8 mouse cellular contexts compared by ENCODE assay signal in genomic region chr11:97985727-97986677, GRCm38 (mm10). TPM values are rescaled to one million over a fixed set of nuclear protein-coding genes. Genes with fewer than 3 reads are reported as not detected.
DNase-seq lines count a peak whose midpoint lies in the region; ATAC-seq and TF ChIP-seq lines count a peak whose summit lies in the region.

Plxdc1 (minus strand) TSS chr11:97986444.

- ATAC-seq in G1E (ENCODE audit: extremely low read depth, insufficient number of reproducible peaks, low FRiP score, poor library complexity, severe bottlenecking) = no peak
- ATAC-seq in embryonic facial prominence, embryonic 15.5 days (ENCODE audit: insufficient number of reproducible peaks, low FRiP score, low TSS enrichment, low read depth) = no peak
- ATAC-seq in hindbrain, embryonic 16.5 days = no peak
- no peak for ATAC-seq in lung, embryonic 14.5 days (ENCODE audit: insufficient read depth)

- TF ChIP-seq CTCF in G1E (IDR thresholded peaks at IDR 0.05; ENCODE audit: low read depth, low read length) = no peak
- no peak for TF ChIP-seq CTCF in lung, embryonic 14.5 days (IDR thresholded peaks at IDR 0.05; ENCODE audit: low read depth)

- intact Hi-C loops in heart, postnatal 25 days (cut with DNase I) = loop anchor here (2.0 kb wide), 1 partner anchor 47 kb away; no protein-coding TSS in a partner anchor

- peaks cover 5% of the 10 kb centered on the region for H3K36me3 ChIP-seq in G1E (replicated peaks)
- no peaks in the 10 kb centered on the region for H3K36me3 ChIP-seq in embryonic facial prominence, embryonic 15.5 days
- H3K36me3 ChIP-seq in hindbrain, embryonic 16.5 days (ENCODE audit: control insufficient read depth, insufficient read depth, low read length) = no peaks in the 10 kb centered on the region
- H3K36me3 ChIP-seq in lung, embryonic 14.5 days (ENCODE audit: insufficient read depth) = no peaks in the 10 kb centered on the region

- no peak within 1 kb of the TSS for H3K27ac ChIP-seq in embryonic facial prominence, embryonic 15.5 days (replicated peaks)
- H3K27ac ChIP-seq in hindbrain, embryonic 16.5 days (ENCODE audit: low read depth, low read length) = no peak within 1 kb of the TSS
- H3K27ac ChIP-seq in lung, embryonic 14.5 days (ENCODE audit: low read depth) = no peak within 1 kb of the TSS

- peak within 1 kb of the TSS; percentile 53 for H3K9ac ChIP-seq in embryonic facial prominence, embryonic 15.5 days
- peak within 1 kb of the TSS; percentile 71 for H3K9ac ChIP-seq in hindbrain, embryonic 16.5 days (ENCODE audit: low read depth, low read length)
- peak within 1 kb of the TSS; percentile 54 for H3K9ac ChIP-seq in lung, embryonic 14.5 days

- peak within 1 kb of the TSS; percentile 68 for H3K4me3 ChIP-seq in G1E (ENCODE audit: low read depth, low read length)
- peak within 1 kb of the TSS; percentile 94 for H3K4me3 ChIP-seq in embryonic facial prominence, embryonic 15.5 days (replicated peaks)
- H3K4me3 ChIP-seq in hindbrain, embryonic 16.5 days (ENCODE audit: low read length) = peak within 1 kb of the TSS; percentile 91
- peak within 1 kb of the TSS; percentile 87 for H3K4me3 ChIP-seq in lung, embryonic 14.5 days (ENCODE audit: low read depth, low read length)

- DNase-seq in heart, adult 11 months = peak; percentile 95
- no peak for DNase-seq in heart, postnatal 25 days (ENCODE audit: low spot score)
- peak; percentile 44 for DNase-seq in G1E (ENCODE audit: low spot score)
- DNase-seq in lung, embryonic 14.5 days = peak; percentile 43
- DNase-seq in spleen, adult 12 weeks (ENCODE audit: low spot score) = peak; percentile 31
- no peak for DNase-seq in yolk sac, embryonic 10.5 days (ENCODE audit: low spot score)

- no peaks in the 10 kb centered on the region for H3K9me3 ChIP-seq in G1E (replicated peaks)
- no peaks in the 10 kb centered on the region for H3K9me3 ChIP-seq in embryonic facial prominence, embryonic 15.5 days (replicated peaks)
- H3K9me3 ChIP-seq in hindbrain, embryonic 16.5 days (ENCODE audit: control insufficient read depth, low read length) = no peaks in the 10 kb centered on the region
- no peaks in the 10 kb centered on the region for H3K9me3 ChIP-seq in lung, embryonic 14.5 days (ENCODE audit: low read depth, low read length)

- WGBS in embryonic facial prominence, embryonic 15.5 days = 1% methylated on average over 74 of the region's 74 CpGs
- 3% methylated on average over 48 of the region's 74 CpGs for WGBS in hindbrain, embryonic 16.5 days
- WGBS in lung, embryonic 14.5 days = 2% methylated on average over 74 of the region's 74 CpGs

- H3K4me1 ChIP-seq in G1E (ENCODE audit: insufficient read depth, low read depth, low read length) = peaks cover 49% of the 10 kb centered on the region
- peaks cover 35% of the 10 kb centered on the region for H3K4me1 ChIP-seq in embryonic facial prominence, embryonic 15.5 days
- H3K4me1 ChIP-seq in hindbrain, embryonic 16.5 days (ENCODE audit: control insufficient read depth, insufficient read depth, low read depth, low read length) = peaks cover 14% of the 10 kb centered on the region
- no peaks in the 10 kb centered on the region for H3K4me1 ChIP-seq in lung, embryonic 14.5 days (ENCODE audit: insufficient read depth)

- peaks cover 45% of the 10 kb centered on the region for H3K27me3 ChIP-seq in G1E (ENCODE audit: insufficient read depth, low read length)
- H3K27me3 ChIP-seq in embryonic facial prominence, embryonic 15.5 days = peaks cover 27% of the 10 kb centered on the region
- peaks cover 18% of the 10 kb centered on the region for H3K27me3 ChIP-seq in hindbrain, embryonic 16.5 days (replicated peaks; ENCODE audit: control insufficient read depth, insufficient read depth, low read length)
- peaks cover 24% of the 10 kb centered on the region for H3K27me3 ChIP-seq in lung, embryonic 14.5 days (ENCODE audit: insufficient read depth, low read length)

- H3K4me2 ChIP-seq in embryonic facial prominence, embryonic 15.5 days (replicated peaks) = peak within 1 kb of the TSS; percentile 91
- H3K4me2 ChIP-seq in hindbrain, embryonic 16.5 days (ENCODE audit: low read length) = peak within 1 kb of the TSS; percentile 88
- peak within 1 kb of the TSS; percentile 95 for H3K4me2 ChIP-seq in lung, embryonic 14.5 days

RNA-seq across cellular contexts. Expression of gene Plxdc1, which starts in this region (rescaled TPM):
- total RNA-seq in heart, postnatal 25 days (2021) = 1 to 10 TPM; 5.4 to 6.0 TPM
- total RNA-seq in G1E (2014; fragmentation: Nextera tagmentation) (not detected in 2 replicates), G1E (2017) (0.06 and 0.11 TPM in 2 replicates)
- polyA plus RNA-seq in G1E (2012) = 0.03 TPM in 2 replicates
- polyA plus RNA-seq in embryonic facial prominence, embryonic 15.5 days (2015; fragmentation: Nextera tagmentation; extraction: Ambion mirVana) = 2.3 TPM in 2 replicates
- 2.1 and 2.8 TPM in 2 replicates for polyA plus RNA-seq in hindbrain, embryonic 16.5 days (2015; fragmentation: Nextera tagmentation; extraction: Ambion mirVana)
- polyA plus RNA-seq in lung, embryonic 14.5 days (2014; fragmentation: Nextera tagmentation; extraction: Ambion mirVana) = 0.53 and 0.64 TPM in 2 replicates

Comparison
In these comparisons a context has a peak if more than half of its experiments do, and no peak if none do; other contexts are left out.
1. RNA of gene Plxdc1 (total RNA-seq): 5.4 to 6.0 TPM in heart, postnatal 25 days; 0.06 to 0.11 TPM in G1E; every median in the first group is over 4 times any median in the second.
2. DNase-seq: peak in heart, adult 11 months (single experiment) and spleen, adult 12 weeks (single experiment); none in heart, postnatal 25 days (single experiment) and yolk sac, embryonic 10.5 days (single experiment).
3. Peak in DNase-seq and H3K4me3 ChIP-seq in G1E; RNA of the gene not detected or under 1 TPM.
4. Peak in DNase-seq, H3K4me3 ChIP-seq, H3K9ac ChIP-seq and H3K4me2 ChIP-seq in lung, embryonic 14.5 days; RNA of the gene not detected or under 1 TPM.
5. Peak in every context shown above with its lines, with median percentiles within 50 percentile points of each other: H3K4me3 ChIP-seq, H3K4me2 ChIP-seq and H3K9ac ChIP-seq.